Mouse (Mus musculus) liver, embryonic 11.5 days (tissue): ENCODE measurements at regions not wholly inside any gene's neighbourhood (a gene's known extent, or its start where the extent isn't known, plus 50 kb on each side); places are given as distances from the start of the nearest gene placed in this dataset.

Experiments
- ATAC-seq: fragments of 200-750 bp; cut with Nextera tagmentation; replicated peaks from 2 replicates; pipeline ENCODE4 v1.8.0; 2017; ENCODE audit warnings: moderate number of reproducible peaks, mild to moderate bottlenecking, moderate TSS enrichment, moderate library complexity; ENCODE audit not compliant: low FRiP score
- DNase-seq: peaks from one replicate; pipeline ENCODE4 v3.0.0-alpha.2; 2017; ENCODE audit warnings: low spot score
- H3K27ac ChIP-seq: fragments of 300-500 bp; sonication (generic); 2 replicates; pipeline ENCODE4 v1.5.1; 2014; ENCODE audit warnings: mild to moderate bottlenecking, low read depth, low read length, control low read depth
- H3K27me3 ChIP-seq: fragments of 300-500 bp; sonication (generic); replicated peaks from 2 replicates; pipeline ENCODE4 v1.6.1; 2014; ENCODE audit warnings: low read length, mixed read lengths; ENCODE audit not compliant: control insufficient read depth, insufficient read depth
- H3K36me3 ChIP-seq: fragments of 300-500 bp; sonication (generic); 2 replicates; pipeline ENCODE4 v1.6.1; 2014; ENCODE audit warnings: mild to moderate bottlenecking, low read length, moderate library complexity, mixed read lengths; ENCODE audit not compliant: control insufficient read depth, insufficient read depth
- H3K4me1 ChIP-seq: fragments of 300-500 bp; sonication (generic); replicated peaks from 2 replicates; pipeline ENCODE4 v1.6.1; 2014; ENCODE audit warnings: low read length, mixed read lengths; ENCODE audit not compliant: control insufficient read depth, insufficient read depth
- H3K4me2 ChIP-seq: fragments of 300-500 bp; sonication (generic); 2 replicates; pipeline ENCODE4 v1.6.1; 2014; ENCODE audit warnings: mild to moderate bottlenecking, control low read depth, moderate library complexity
- H3K4me3 ChIP-seq: fragments of 300-500 bp; sonication (generic); 2 replicates; pipeline ENCODE4 v1.5.1; 2014; ENCODE audit warnings: low read depth, low read length, control low read depth
- H3K9ac ChIP-seq: fragments of 300-500 bp; sonication (generic); 2 replicates; pipeline ENCODE4 v1.6.1; 2014; ENCODE audit warnings: low read depth, low read length, control low read depth
- H3K9me3 ChIP-seq: fragments of 300-500 bp; sonication (generic); 2 replicates; pipeline ENCODE4 v1.6.1; 2016; ENCODE audit warnings: low read length, inconsistent platforms, mixed read lengths; ENCODE audit not compliant: control insufficient read depth
- WGBS: fragments of 180-500 bp; shearing (Covaris S2); extraction: QIAGEN DNeasy Blood & Tissue Kit; methylation state at CpG from one replicate; pipeline ENCODE4 v1.1.7; 2014; 5-methylcytosine and 5-hydroxymethylcytosine counted together

DNA sequence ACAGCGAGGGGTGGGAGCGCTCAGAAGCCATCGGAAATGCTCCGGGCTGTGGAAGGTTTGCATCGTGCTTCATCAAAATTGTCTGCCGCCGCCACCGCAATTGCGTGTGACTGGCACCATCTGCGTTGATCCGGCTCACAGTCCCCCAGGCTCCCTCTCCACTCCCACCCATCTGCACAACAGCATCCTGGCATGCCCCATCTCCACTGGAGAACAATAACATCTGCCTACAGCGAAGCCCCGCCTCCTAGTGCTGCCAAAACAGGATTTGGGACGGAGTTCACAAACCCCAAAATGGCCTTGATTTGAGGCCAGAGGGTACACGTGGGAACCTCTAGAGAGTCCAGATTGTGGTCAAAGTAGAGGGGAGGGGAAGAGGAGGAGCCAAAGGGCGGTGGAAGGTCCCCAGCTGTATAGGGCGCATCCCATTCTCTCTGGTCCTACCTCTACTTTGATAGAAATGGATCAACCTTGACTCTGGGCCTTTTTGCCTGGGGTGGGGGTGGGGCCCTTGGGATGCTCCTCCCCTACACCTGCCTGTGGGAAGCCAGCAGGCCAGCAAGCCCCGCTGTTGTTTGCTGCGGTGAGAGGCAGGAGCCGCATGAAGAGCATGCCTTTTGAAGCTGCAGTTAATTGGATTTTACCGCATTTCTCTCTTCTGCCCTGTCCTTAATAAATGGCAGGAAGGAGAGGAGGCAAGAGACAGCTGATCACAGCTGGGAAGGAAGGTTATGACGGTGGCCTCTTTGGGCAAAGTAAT lies 195.6 kb upstream of the Rpl38 start:
- 21% methylated on average over 22 of the region's 22 CpGs for WGBS
- ATAC-seq (no peak), DNase-seq (no peak)
- no peaks in the 10 kb centered on the region for H3K9me3 ChIP-seq
- H3K27ac ChIP-seq = no peak overlapping the region
- peak overlapping the region; percentile 20; the same call in 1 of the 2 replicates for H3K4me2 ChIP-seq
- no peak overlapping the region for H3K9ac ChIP-seq
- no peak overlapping the region for H3K4me3 ChIP-seq
- peaks cover 17% of the 10 kb centered on the region for H3K27me3 ChIP-seq
- no peaks in the 10 kb centered on the region for H3K4me1 ChIP-seq
- H3K36me3 ChIP-seq = no peaks in the 10 kb centered on the region

DNA sequence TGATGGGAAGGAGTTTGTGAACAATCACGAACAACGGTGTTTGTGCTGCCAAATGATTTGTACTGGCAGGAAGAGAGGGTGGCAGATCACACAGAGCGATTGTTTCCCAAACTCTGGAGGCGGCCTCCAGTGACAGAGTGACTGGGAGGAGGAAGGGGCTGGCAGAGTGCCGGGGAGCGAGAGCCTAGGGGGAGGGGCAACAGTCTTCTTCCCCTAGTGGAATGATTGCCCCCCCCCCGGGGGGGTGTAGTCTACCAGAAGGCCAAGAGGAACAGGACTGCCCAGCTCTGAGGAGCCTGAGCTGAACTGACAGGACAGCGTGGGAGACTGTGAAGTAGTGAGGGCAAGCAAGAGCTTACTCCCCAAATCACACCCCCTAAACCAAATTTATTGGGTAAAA lies 199.9 kb upstream of the Rpl38 start:
- H3K4me2 ChIP-seq = 0 out of 2 replicates have a peak overlapping the region, but pooled peaks have one; percentile 1
- DNase-seq (no peak), ATAC-seq (no peak)
- H3K4me1 ChIP-seq = no peaks in the 10 kb centered on the region
- H3K9ac ChIP-seq = no peak overlapping the region
- H3K9me3 ChIP-seq = no peaks in the 10 kb centered on the region
- H3K27ac ChIP-seq = no peak overlapping the region
- no peaks in the 10 kb centered on the region for H3K36me3 ChIP-seq
- peaks cover 17% of the 10 kb centered on the region for H3K27me3 ChIP-seq
- 2% methylated on average over 8 of the region's 8 CpGs for WGBS
- H3K4me3 ChIP-seq = no peak overlapping the region

DNA sequence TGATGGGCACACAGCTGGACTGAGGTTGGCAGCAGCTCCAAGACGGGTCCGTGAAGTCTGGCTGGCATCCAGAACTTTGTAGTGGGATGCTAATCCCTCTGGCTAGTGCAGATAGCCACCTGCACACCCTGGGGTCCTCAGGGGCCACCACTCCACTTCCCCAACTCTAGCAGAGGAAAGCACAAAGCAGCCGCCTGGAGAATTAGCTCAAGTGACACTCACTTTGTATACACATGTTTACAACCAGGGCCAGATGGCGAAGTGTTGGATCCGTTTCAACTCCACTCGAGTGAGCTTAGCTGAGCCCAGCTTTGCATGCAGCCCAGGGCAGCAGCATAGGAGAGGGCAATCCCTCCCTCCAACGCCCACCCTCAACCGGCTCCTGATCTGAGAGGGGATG lies 200.5 kb upstream of the Rpl38 start:
- H3K27ac ChIP-seq = no peak overlapping the region
- no peak overlapping the region for H3K9ac ChIP-seq
- H3K4me2 ChIP-seq = no peak overlapping the region
- no peak for DNase-seq
- 0 out of 2 replicates have a peak, but pooled peaks cover 1% of the 10 kb centered on the region for H3K4me1 ChIP-seq
- WGBS = 16% methylated on average over 8 of the region's 8 CpGs
- peaks cover 14% of the 10 kb centered on the region for H3K27me3 ChIP-seq
- H3K4me3 ChIP-seq = no peak overlapping the region
- H3K9me3 ChIP-seq = no peaks in the 10 kb centered on the region
- no peak for ATAC-seq
- no peaks in the 10 kb centered on the region for H3K36me3 ChIP-seq

DNA sequence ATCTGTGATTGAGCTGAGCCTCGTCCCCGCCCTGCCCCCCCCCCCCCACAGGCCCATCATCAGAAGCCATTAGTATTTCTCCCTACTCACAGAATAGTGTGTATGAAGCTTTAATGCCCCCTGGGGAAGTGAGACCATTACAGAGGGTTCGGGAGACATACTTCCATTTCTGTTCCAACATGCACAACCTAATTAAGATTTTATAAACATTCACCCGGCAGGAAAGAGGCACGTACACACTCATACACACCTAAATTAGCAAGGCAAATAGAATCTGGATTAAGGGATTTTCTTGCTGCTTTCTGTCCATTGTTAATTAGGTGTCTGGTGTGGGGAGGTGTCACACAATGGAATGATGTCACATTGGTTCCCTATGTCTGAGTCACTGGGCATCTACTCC lies 202.8 kb upstream of the Rpl38 start:
- Histone ChIP-seq H3K9me3 (no peaks in the 10 kb centered on the region), H3K4me1 (0 out of 2 replicates have a peak, but pooled peaks cover 2% of the 10 kb centered on the region), H3K27me3 (peaks cover 3% of the 10 kb centered on the region), H3K27ac (no peak overlapping the region), H3K36me3 (no peaks in the 10 kb centered on the region), H3K4me2 (no peak overlapping the region), H3K9ac (no peak overlapping the region), H3K4me3 (no peak overlapping the region)
- 72% methylated on average over 5 of the region's 5 CpGs for WGBS
- DNase-seq (no peak), ATAC-seq (no peak)

DNA sequence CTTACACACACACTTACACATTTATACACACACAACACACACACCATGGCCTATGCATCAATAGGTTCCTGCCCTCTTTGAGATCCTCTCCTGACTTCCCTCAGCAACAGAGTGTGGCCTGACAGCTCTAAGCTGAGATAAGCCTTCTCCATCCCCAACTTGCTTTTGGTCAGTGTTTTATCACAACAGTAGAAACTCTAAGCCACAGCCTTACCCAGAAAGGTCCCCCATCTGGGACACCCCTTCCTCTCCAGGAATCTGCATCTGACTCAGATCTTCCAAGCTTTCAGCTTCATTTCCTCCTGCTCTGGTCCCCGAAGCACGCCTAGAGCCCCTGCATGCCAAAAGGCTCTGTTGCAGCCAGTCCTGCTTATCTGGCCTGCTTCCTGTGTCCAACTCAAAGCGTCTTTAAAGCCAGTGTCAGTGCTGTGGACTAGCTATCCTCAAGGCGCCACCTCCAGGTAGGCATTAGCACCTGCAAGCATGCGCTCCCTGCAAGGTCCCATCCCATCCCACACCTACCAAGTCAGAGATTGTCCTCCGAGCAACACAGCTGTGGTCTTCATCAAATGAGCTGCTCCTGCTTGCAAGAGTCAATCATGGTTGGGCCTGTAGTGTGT lies 205.5 kb upstream of the Rpl38 start:
- no peaks in the 10 kb centered on the region for H3K9me3 ChIP-seq
- H3K4me2 ChIP-seq = no peak overlapping the region
- 11% methylated on average over 6 of the region's 6 CpGs for WGBS
- peak; percentile 58 for ATAC-seq
- no peak overlapping the region for H3K27ac ChIP-seq
- no peaks in the 10 kb centered on the region; the same call in none of the 2 replicates for H3K27me3 ChIP-seq
- H3K9ac ChIP-seq = no peak overlapping the region
- peak; percentile 55 for DNase-seq
- no peaks in the 10 kb centered on the region for H3K36me3 ChIP-seq
- no peak overlapping the region for H3K4me3 ChIP-seq
- 0 out of 2 replicates have a peak, but pooled peaks cover 2% of the 10 kb centered on the region for H3K4me1 ChIP-seq

DNA sequence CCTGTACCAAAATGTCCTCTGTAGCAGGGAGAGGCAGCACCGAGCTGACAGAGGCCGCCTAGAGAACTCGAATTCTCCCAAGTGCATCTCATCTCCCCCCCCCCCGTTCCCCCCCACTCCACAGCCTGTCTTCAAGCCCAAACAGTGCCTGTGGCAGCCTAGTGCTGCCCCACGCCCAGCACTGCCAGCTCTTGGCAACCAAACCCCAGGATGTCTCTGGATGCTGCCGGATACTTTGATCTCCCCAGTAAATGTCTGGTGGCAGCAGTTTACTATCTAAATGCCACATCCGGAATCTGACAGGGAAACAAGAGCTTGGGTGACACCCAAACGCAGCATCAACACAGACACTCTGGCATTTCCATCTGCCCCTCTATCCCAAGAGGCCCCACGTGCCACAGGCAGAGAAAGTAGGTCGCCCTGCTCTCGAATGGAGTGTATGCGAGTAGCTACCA lies 213.4 kb upstream of the Rpl38 start:
- 66% methylated on average over 12 of the region's 12 CpGs for WGBS
- H3K4me2 ChIP-seq = no peak overlapping the region
- ATAC-seq = no peak
- no peaks in the 10 kb centered on the region for H3K36me3 ChIP-seq
- H3K4me1 ChIP-seq = no peaks in the 10 kb centered on the region
- no peak for DNase-seq
- no peak overlapping the region for H3K4me3 ChIP-seq
- no peaks in the 10 kb centered on the region for H3K27me3 ChIP-seq
- no peak overlapping the region for H3K27ac ChIP-seq
- H3K9ac ChIP-seq = no peak overlapping the region
- no peaks in the 10 kb centered on the region for H3K9me3 ChIP-seq

DNA sequence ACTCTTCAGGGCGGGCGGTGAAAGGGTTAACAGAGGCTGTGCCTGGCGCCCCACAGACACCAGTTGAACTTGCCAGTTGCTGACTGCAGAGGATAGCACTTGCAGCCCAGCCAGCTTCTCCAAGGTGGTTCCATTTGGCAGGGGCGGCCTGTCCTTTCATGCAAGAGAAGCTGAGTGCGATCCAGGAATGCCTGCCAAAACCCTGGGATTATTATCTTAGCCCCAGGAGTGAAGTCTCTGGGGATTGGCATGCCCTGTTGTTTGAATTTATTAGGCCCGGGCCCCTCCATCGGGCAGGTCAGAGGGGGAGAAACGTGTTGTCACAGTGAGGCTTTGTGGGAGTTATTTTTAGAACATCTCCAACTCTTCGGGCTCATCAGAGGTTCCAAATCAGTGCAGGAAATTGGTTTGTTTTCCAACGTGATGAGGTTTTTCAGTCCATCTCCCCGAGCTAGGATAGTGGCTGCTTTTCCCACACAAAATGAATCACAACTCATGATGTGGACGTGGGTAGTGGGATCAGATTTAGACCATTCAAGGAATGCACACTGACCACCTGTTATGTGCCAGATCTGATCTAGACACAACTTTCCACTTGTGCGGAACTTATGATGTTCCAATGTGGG lies 219.4 kb upstream of the Rpl38 start:
- no peak overlapping the region for H3K9ac ChIP-seq
- WGBS = 35% methylated on average over 13 of the region's 13 CpGs
- H3K27ac ChIP-seq = no peak overlapping the region
- H3K4me1 ChIP-seq = peaks cover 19% of the 10 kb centered on the region
- DNase-seq (no peak), ATAC-seq (no peak)
- no peak overlapping the region for H3K4me3 ChIP-seq
- H3K27me3 ChIP-seq = no peaks in the 10 kb centered on the region
- no peak overlapping the region for H3K4me2 ChIP-seq
- no peaks in the 10 kb centered on the region for H3K36me3 ChIP-seq
- no peaks in the 10 kb centered on the region for H3K9me3 ChIP-seq

DNA sequence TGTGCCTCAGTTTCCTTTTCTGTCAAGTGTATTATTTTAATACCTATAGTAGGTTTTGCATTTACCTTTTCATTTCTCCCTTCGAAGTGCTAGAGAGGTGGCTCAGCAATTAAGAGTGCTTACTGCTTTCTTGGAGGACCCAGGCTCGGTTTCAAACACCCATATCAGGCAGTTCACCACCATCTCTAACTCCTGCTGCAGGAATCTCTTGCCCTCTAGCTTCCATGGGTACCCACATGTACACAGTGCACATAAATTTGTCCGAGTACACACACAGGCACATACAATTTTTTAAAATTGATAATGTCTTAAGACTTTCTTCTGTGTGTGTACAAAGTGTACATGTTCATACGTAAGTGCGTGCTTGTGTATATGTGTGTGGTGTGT lies 220.9 kb upstream of the Rpl38 start:
- peak overlapping the region; percentile 71 for H3K27ac ChIP-seq

More for the DNA sequence above, 220.9 kb upstream of the Rpl38 start:
- H3K9me3 ChIP-seq = no peaks in the 10 kb centered on the region
- WGBS = 82% methylated on average over 5 of the region's 5 CpGs
- H3K4me2 ChIP-seq = peak overlapping the region; percentile 70
- H3K36me3 ChIP-seq = no peaks in the 10 kb centered on the region
- no peak for ATAC-seq
- DNase-seq = no peak
- no peaks in the 10 kb centered on the region for H3K27me3 ChIP-seq
- H3K9ac ChIP-seq = peak overlapping the region; percentile 47; the same call in 1 of the 2 replicates
- H3K4me3 ChIP-seq = no peak overlapping the region
- peaks cover 19% of the 10 kb centered on the region for H3K4me1 ChIP-seq
